Mouse (Mus musculus) forebrain, embryonic 16.5 days (tissue): Measurements from ENCODE around the gene Cisd1. TPM values are rescaled to one million over a fixed set of nuclear protein-coding genes. Genes with fewer than 3 reads are reported as not detected.

Experiments used
- ATAC-seq: fragments of 200-750 bp; cut with Nextera tagmentation; 2 replicates; pipeline ENCODE4 v1.8.0; 2017; ENCODE audit warnings: mild to moderate bottlenecking, moderate library complexity
- H3K27ac ChIP-seq: fragments of 300-500 bp; sonication (generic); 2 replicates; pipeline ENCODE4 v1.5.1; 2014; ENCODE audit warnings: low read length, control low read depth
- H3K27me3 ChIP-seq: fragments of 300-500 bp; sonication (generic); replicated peaks from 2 replicates; pipeline ENCODE4 v1.6.1; 2014; ENCODE audit warnings: low read length; ENCODE audit not compliant: control insufficient read depth, insufficient read depth
- H3K36me3 ChIP-seq: fragments of 300-500 bp; sonication (generic); 2 replicates; pipeline ENCODE4 v1.6.1; 2014; ENCODE audit not compliant: control insufficient read depth, insufficient read depth
- H3K4me1 ChIP-seq: fragments of 300-500 bp; sonication (generic); replicated peaks from 2 replicates; pipeline ENCODE4 v1.6.1; 2014; ENCODE audit warnings: low read length; ENCODE audit not compliant: control insufficient read depth, insufficient read depth
- H3K4me2 ChIP-seq: fragments of 300-500 bp; sonication (generic); 2 replicates; pipeline ENCODE4 v1.6.1; 2014; ENCODE audit warnings: mild to moderate bottlenecking, low read length, control low read depth
- H3K4me3 ChIP-seq: fragments of 300-500 bp; sonication (generic); replicated peaks from 2 replicates; pipeline ENCODE4 v1.5.1; 2014; ENCODE audit warnings: mild to moderate bottlenecking, low read length, control low read depth
- H3K9ac ChIP-seq: fragments of 300-500 bp; sonication (generic); replicated peaks from 2 replicates; pipeline ENCODE4 v1.6.1; 2014; ENCODE audit warnings: low read depth, low read length, control low read depth
- H3K9me3 ChIP-seq: fragments of 300-500 bp; sonication (generic); 2 replicates; pipeline ENCODE4 v1.6.1; 2016; ENCODE audit warnings: low read length; ENCODE audit not compliant: control insufficient read depth
- WGBS: fragments of 180-500 bp; shearing (Covaris S2); extraction: QIAGEN DNeasy Blood & Tissue Kit; methylation state at CpG from one replicate; pipeline ENCODE4 v1.1.7; 2014; 5-methylcytosine and 5-hydroxymethylcytosine counted together
- polyA plus RNA-seq: library from polyadenylated mRNA; unstranded; fragments of >200 nt; fragmentation: Nextera tagmentation; extraction: Ambion mirVana; gene quantifications from 2 replicates; pipeline ENCODE4 v1.2.1, GENCODE M21; 2015

Cisd1 gene
- polyA plus RNA-seq, 1 experiment from 2014 or later, result 252 TPM

GRCm38 (mm10) chr10:71343130-71343529 is 1.6 kb downstream of the Cisd1 start:
- ATAC-seq, result no peak
- no peaks in the 10 kb centered on the region for H3K9me3 ChIP-seq
- H3K4me1 ChIP-seq, result peaks cover 33% of the 10 kb centered on the region
- H3K36me3 ChIP-seq, result no peaks in the 10 kb centered on the region
- no peaks in the 10 kb centered on the region for H3K27me3 ChIP-seq
- H3K9ac ChIP-seq, result no peak overlapping the region
- no peak overlapping the region for H3K4me2 ChIP-seq
- WGBS, result 85% methylated on average over 3 of the region's 3 CpGs
- H3K4me3 ChIP-seq, result no peak overlapping the region
- no peak overlapping the region for H3K27ac ChIP-seq

GRCm38 (mm10) chr10:71342030-71342805 is 2.5 kb downstream of the Cisd1 start:
- no peak overlapping the region for H3K4me2 ChIP-seq
- no peak overlapping the region for H3K4me3 ChIP-seq
- no peaks in the 10 kb centered on the region for H3K27me3 ChIP-seq
- H3K9ac ChIP-seq, result no peak overlapping the region
- H3K27ac ChIP-seq, result no peak overlapping the region
- WGBS, result 78% methylated on average over 7 of the region's 7 CpGs
- no peaks in the 10 kb centered on the region for H3K36me3 ChIP-seq
- no peak for ATAC-seq
- no peaks in the 10 kb centered on the region for H3K9me3 ChIP-seq
- H3K4me1 ChIP-seq, result peaks cover 33% of the 10 kb centered on the region

GRCm38 (mm10) chr10:71341290-71341689 is 3.5 kb downstream of the Cisd1 start:
- Histone ChIP-seq H3K9me3 (no peaks in the 10 kb centered on the region), H3K9ac (no peak overlapping the region), H3K4me2 (no peak overlapping the region), H3K36me3 (no peaks in the 10 kb centered on the region), H3K4me3 (no peak overlapping the region), H3K27ac (no peak overlapping the region), H3K27me3 (no peaks in the 10 kb centered on the region), H3K4me1 (peaks cover 29% of the 10 kb centered on the region)
- WGBS, result 91% methylated on average over 9 of the region's 9 CpGs
- no peak for ATAC-seq

- no peak for ATAC-seq
- H3K9me3 ChIP-seq, result no peaks in the 10 kb centered on the region
- no peaks in the 10 kb centered on the region for H3K27me3 ChIP-seq
- H3K27ac ChIP-seq, result no peak overlapping the region
- no peak overlapping the region for H3K4me3 ChIP-seq
- H3K36me3 ChIP-seq, result no peaks in the 10 kb centered on the region
- H3K4me2 ChIP-seq, result no peak overlapping the region
- no peak overlapping the region for H3K9ac ChIP-seq
- H3K4me1 ChIP-seq, result peaks cover 26% of the 10 kb centered on the region
- 76% methylated on average over 2 of the region's 2 CpGs for WGBS
These were observed 4.6 kb downstream of the Cisd1 start for GRCm38 (mm10) chr10:71340195-71340594.

GRCm38 (mm10) chr10:71339463-71339862 is 5.3 kb downstream of the Cisd1 start:
- Histone ChIP-seq H3K4me1 (peaks cover 23% of the 10 kb centered on the region), H3K4me3 (no peak overlapping the region), H3K27ac (no peak overlapping the region), H3K4me2 (no peak overlapping the region), H3K9me3 (no peaks in the 10 kb centered on the region), H3K9ac (no peak overlapping the region), H3K27me3 (no peaks in the 10 kb centered on the region), H3K36me3 (no peaks in the 10 kb centered on the region)
- ATAC-seq, result no peak
- 68% methylated on average over 4 of the region's 4 CpGs for WGBS

- 48% methylated on average over 8 of the region's 8 CpGs for WGBS
These were observed 6.4 kb downstream of the Cisd1 start for GRCm38 (mm10) chr10:71338156-71338905.

GRCm38 (mm10) chr10:71337733-71338132 is 7.0 kb downstream of the Cisd1 start:
- no peaks in the 10 kb centered on the region for H3K27me3 ChIP-seq
- no peak overlapping the region for H3K27ac ChIP-seq
- no peak overlapping the region for H3K4me3 ChIP-seq
- H3K9me3 ChIP-seq, result no peaks in the 10 kb centered on the region
- ATAC-seq, result no peak
- H3K4me1 ChIP-seq, result peaks cover 13% of the 10 kb centered on the region
- H3K9ac ChIP-seq, result no peak overlapping the region
- H3K4me2 ChIP-seq, result no peak overlapping the region
- peaks cover 2% of the 10 kb centered on the region; the same call in 1 of the 2 replicates for H3K36me3 ChIP-seq
- 89% methylated on average over 2 of the region's 2 CpGs for WGBS

More at GRCm38 (mm10) chr10:71338156-71338905, 6.4 kb downstream of the Cisd1 start:
- H3K4me3 ChIP-seq, result no peak overlapping the region
- peaks cover 15% of the 10 kb centered on the region for H3K4me1 ChIP-seq
- peaks cover 2% of the 10 kb centered on the region; the same call in 1 of the 2 replicates for H3K36me3 ChIP-seq
- H3K9me3 ChIP-seq, result no peaks in the 10 kb centered on the region
- no peak for ATAC-seq
- no peak overlapping the region for H3K9ac ChIP-seq
- H3K27ac ChIP-seq, result no peak overlapping the region
- H3K27me3 ChIP-seq, result no peaks in the 10 kb centered on the region
- H3K4me2 ChIP-seq, result no peak overlapping the region

- no peak overlapping the region for H3K9ac ChIP-seq
- H3K27ac ChIP-seq, result no peak overlapping the region
- no peaks in the 10 kb centered on the region for H3K4me1 ChIP-seq
- H3K9me3 ChIP-seq, result no peaks in the 10 kb centered on the region
- peaks cover 12% of the 10 kb centered on the region for H3K36me3 ChIP-seq
- H3K4me2 ChIP-seq, result no peak overlapping the region
- no peak overlapping the region for H3K4me3 ChIP-seq
- ATAC-seq, result no peak
- WGBS, result 96% methylated on average over 9 of the region's 9 CpGs
- H3K27me3 ChIP-seq, result no peaks in the 10 kb centered on the region
These were observed 11.9 kb downstream of the Cisd1 start for GRCm38 (mm10) chr10:71332859-71333258.

GRCm38 (mm10) chr10:71332376-71332775 is 12.4 kb downstream of the Cisd1 start:
- no peaks in the 10 kb centered on the region for H3K9me3 ChIP-seq
- H3K27me3 ChIP-seq, result no peaks in the 10 kb centered on the region
- WGBS, result 86% methylated on average over 4 of the region's 4 CpGs
- H3K4me3 ChIP-seq, result no peak overlapping the region
- no peak overlapping the region for H3K27ac ChIP-seq
- peaks cover 12% of the 10 kb centered on the region for H3K36me3 ChIP-seq
- ATAC-seq, result no peak
- H3K4me2 ChIP-seq, result no peak overlapping the region
- H3K4me1 ChIP-seq, result no peaks in the 10 kb centered on the region
- no peak overlapping the region for H3K9ac ChIP-seq
